8 mouse cellular contexts compared by ENCODE assay signal in the genomic region with DNA sequence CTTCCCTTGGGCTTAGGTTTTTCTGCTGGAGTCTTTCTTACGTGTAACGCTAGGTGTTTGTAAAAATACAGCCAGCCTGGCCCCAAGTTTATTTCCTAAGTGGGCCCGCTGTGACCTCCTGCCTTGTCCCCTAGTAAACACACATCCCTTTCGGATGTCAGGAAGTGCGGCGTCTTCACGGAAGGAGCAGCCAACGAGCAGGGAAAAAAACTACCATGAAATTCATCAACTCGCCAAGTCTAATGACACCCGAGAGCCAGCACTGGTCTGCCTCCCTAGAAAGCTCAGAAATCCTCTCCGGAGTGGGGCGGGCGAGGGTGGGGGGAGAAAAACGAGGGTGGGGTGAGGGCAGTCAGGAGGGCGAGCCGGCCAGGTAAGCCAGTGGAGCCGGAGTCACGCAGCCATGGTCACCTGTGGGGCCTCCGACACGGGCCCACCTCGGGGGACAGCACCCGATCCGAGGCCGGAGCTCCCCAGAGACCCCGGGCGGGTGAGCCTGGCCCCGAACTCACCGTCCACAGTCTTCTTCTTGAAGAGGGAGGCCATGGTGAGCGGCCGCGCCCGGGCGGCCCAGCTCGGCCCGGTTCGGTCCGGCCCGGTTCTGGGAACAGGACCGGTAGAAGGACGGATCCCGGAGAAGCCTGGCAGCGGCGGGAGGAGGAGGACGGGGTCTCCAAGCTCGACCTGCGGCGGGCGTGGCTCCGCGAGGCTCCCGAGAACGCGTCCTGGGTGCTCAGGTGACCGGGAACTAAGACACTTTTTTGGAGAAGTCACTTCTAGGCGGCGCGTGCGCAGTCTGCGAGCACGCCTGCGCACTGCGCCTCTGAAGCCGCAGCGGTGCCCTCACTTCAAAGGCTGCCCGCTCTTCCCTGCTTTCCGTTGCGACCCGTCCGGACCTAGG. TPM values are rescaled to one million over a fixed set of nuclear protein-coding genes. Genes with fewer than 3 reads are reported as not detected.
DNase-seq lines count a peak whose midpoint lies in the region; ATAC-seq lines count a peak whose summit lies in the region.

A gene (minus strand): TSS at position 764 of the 901 bp plus-strand sequence.

- peak within 1 kb of the TSS; percentile 76 for H3K9ac ChIP-seq in embryonic facial prominence, embryonic 11.5 days (replicated peaks; ENCODE audit: low read length)
- H3K9ac ChIP-seq in limb, embryonic 13.5 days = peak within 1 kb of the TSS; percentile 94
- peak within 1 kb of the TSS; percentile 86 for H3K9ac ChIP-seq in midbrain, embryonic 16.5 days (ENCODE audit: low read depth, low read length)

- no peaks in the 10 kb centered on the region for H3K27me3 ChIP-seq in embryonic facial prominence, embryonic 11.5 days (ENCODE audit: control insufficient read depth, insufficient read depth, low read length)
- no peaks in the 10 kb centered on the region for H3K27me3 ChIP-seq in limb, embryonic 13.5 days
- no peaks in the 10 kb centered on the region for H3K27me3 ChIP-seq in midbrain, embryonic 16.5 days (ENCODE audit: control insufficient read depth, insufficient read depth, low read depth, low read length)

- no peaks in the 10 kb centered on the region for H3K36me3 ChIP-seq in embryonic facial prominence, embryonic 11.5 days (replicated peaks; ENCODE audit: control insufficient read depth, insufficient read depth, low read depth, low read length)
- no peaks in the 10 kb centered on the region for H3K36me3 ChIP-seq in limb, embryonic 13.5 days
- no peaks in the 10 kb centered on the region for H3K36me3 ChIP-seq in midbrain, embryonic 16.5 days (ENCODE audit: control insufficient read depth, insufficient read depth, low read length)

- under 1% methylated on average over 69 of the region's 69 CpGs for WGBS in embryonic facial prominence, embryonic 11.5 days
- under 1% methylated on average over 69 of the region's 69 CpGs for WGBS in limb, embryonic 13.5 days
- WGBS in midbrain, embryonic 16.5 days = under 1% methylated on average over 68 of the region's 69 CpGs

- DNase-seq in layer of hippocampus, adult 11-12 months (ENCODE audit: low spot score) = peak; percentile 86
- DNase-seq in layer of hippocampus, adult 9-10 months (ENCODE audit: low spot score) = no peak
- DNase-seq in embryonic facial prominence, embryonic 11.5 days (ENCODE audit: low spot score) = peak; percentile 90
- DNase-seq in heart, adult 11 months = peak; percentile 98
- peak; percentile 89 for DNase-seq in kidney, adult 18-20 months
- DNase-seq in spleen, postnatal 14 days (ENCODE audit: low spot score in 2 of 2) = peak; percentile 63 to 67

- peak within 1 kb of the TSS; percentile 47; the same call in 1 of the 2 replicates for H3K27ac ChIP-seq in embryonic facial prominence, embryonic 11.5 days (replicated peaks; ENCODE audit: low read depth, low read length)
- peak within 1 kb of the TSS; percentile 70 for H3K27ac ChIP-seq in limb, embryonic 13.5 days
- peak within 1 kb of the TSS; percentile 80 for H3K27ac ChIP-seq in midbrain, embryonic 16.5 days (ENCODE audit: low read length)

- peak within 1 kb of the TSS; percentile 58 for H3K4me2 ChIP-seq in embryonic facial prominence, embryonic 11.5 days (ENCODE audit: low read depth, low read length)
- H3K4me2 ChIP-seq in limb, embryonic 13.5 days (replicated peaks) = peak within 1 kb of the TSS; percentile 79
- H3K4me2 ChIP-seq in midbrain, embryonic 16.5 days (ENCODE audit: low read length) = peak within 1 kb of the TSS; percentile 67

- no peaks in the 10 kb centered on the region for H3K4me1 ChIP-seq in embryonic facial prominence, embryonic 11.5 days (ENCODE audit: control insufficient read depth, insufficient read depth, low read length)
- peaks cover 24% of the 10 kb centered on the region for H3K4me1 ChIP-seq in limb, embryonic 13.5 days
- peaks cover 13% of the 10 kb centered on the region for H3K4me1 ChIP-seq in midbrain, embryonic 16.5 days (ENCODE audit: control insufficient read depth, insufficient read depth, low read length)

- ATAC-seq in embryonic facial prominence, embryonic 11.5 days (replicated peaks; ENCODE audit: insufficient number of reproducible peaks, low FRiP score, low TSS enrichment, low read depth) = peak; percentile 89
- peak; percentile 91 for ATAC-seq in limb, embryonic 13.5 days (ENCODE audit: low FRiP score, low read depth)
- ATAC-seq in midbrain, embryonic 16.5 days = peak; percentile 97

- H3K9me3 ChIP-seq in embryonic facial prominence, embryonic 11.5 days (replicated peaks; ENCODE audit: control insufficient read depth, low read length) = no peaks in the 10 kb centered on the region
- peaks cover 5% of the 10 kb centered on the region; the same call in 1 of the 2 replicates for H3K9me3 ChIP-seq in limb, embryonic 13.5 days
- no peaks in the 10 kb centered on the region for H3K9me3 ChIP-seq in midbrain, embryonic 16.5 days (replicated peaks; ENCODE audit: control insufficient read depth, low read length, poor library complexity, severe bottlenecking)

- peak within 1 kb of the TSS; percentile 63 for H3K4me3 ChIP-seq in embryonic facial prominence, embryonic 11.5 days (ENCODE audit: low read depth, low read length)
- H3K4me3 ChIP-seq in limb, embryonic 13.5 days = peak within 1 kb of the TSS; percentile 96
- peak within 1 kb of the TSS; percentile 100 for H3K4me3 ChIP-seq in midbrain, embryonic 16.5 days (ENCODE audit: low read depth, low read length)

RNA-seq across cellular contexts. Expression of the gene that starts here (rescaled TPM):
- 87.7 and 92.5 TPM in 2 replicates for polyA plus RNA-seq in embryonic facial prominence, embryonic 11.5 days (2014; fragmentation: Nextera tagmentation; extraction: Ambion mirVana)
- polyA plus RNA-seq in limb, embryonic 13.5 days (2015; fragmentation: Nextera tagmentation; extraction: Ambion mirVana) = 131 and 133 TPM in 2 replicates
- polyA plus RNA-seq in midbrain, embryonic 16.5 days (2015; fragmentation: Nextera tagmentation; extraction: Ambion mirVana) = 121 and 136 TPM in 2 replicates
